Mouse (Mus musculus): ENCODE measurements at regions not wholly inside any gene's neighbourhood (a gene's known extent, or its start where the extent isn't known, plus 50 kb on each side); places are given as distances from the start of the nearest gene placed in this dataset.

DNA sequence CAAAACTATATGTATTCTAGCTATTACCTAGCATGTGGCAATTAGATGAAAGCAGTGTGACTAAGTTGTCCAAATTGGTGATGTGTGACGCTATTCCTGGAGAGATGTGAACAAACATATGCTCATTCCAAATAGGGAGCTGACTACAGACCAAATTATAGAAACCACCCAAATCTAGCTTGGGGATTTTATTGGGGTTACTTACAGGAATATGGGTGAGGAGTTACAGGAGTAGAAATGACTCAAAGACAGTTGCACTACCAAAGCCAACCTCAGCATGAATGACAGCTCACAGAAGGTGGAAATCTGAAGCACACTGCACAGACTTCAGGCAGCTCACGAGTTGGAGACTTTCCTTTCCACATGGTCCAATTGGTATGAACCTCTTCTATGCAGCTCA lies 326.5 kb upstream of the Sdr16c6 start:
- Histone ChIP-seq H3K4me3 (replicated peaks; ENCODE audit: extremely low read depth, low read depth, low read length) (no peak overlapping the region), H3K4me1 (ENCODE audit: control insufficient read depth, insufficient read depth, low read length) (no peaks in the 10 kb centered on the region)
- DNase-seq, result no peak
- WGBS, result 61% methylated on average over 2 of the region's 2 CpGs
- TF ChIP-seq POLR2A (IDR thresholded peaks at IDR 0.05; ENCODE audit: borderline replicate concordance, extremely low read depth, low read depth, low read length) (no peak), CTCF (IDR thresholded peaks at IDR 0.05; ENCODE audit: insufficient read depth, low read length) (no peak)

DNA sequence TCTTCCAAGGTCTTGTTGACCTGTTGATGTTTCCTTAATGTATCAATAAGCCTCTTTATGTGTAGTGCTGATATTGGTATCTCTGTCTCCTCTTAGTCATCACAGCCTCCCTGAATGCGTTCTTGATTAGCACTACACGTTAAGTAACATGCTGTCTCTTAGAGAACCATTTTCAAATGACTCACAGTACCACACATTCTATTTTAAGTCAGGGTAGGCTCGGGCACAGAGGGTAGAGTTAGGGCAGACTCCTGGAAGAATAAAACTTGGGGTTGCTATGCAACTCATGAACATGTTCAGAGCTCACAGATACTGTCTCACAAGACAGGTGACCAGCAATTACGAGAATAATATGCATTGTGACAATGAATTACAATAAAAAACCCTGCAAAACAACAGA lies 320.1 kb upstream of the Sdr16c6 start:
- TF ChIP-seq POLR2A (IDR thresholded peaks at IDR 0.05; ENCODE audit: borderline replicate concordance, extremely low read depth, low read depth, low read length) (no peak), CTCF (IDR thresholded peaks at IDR 0.05; ENCODE audit: insufficient read depth, low read length) (no peak)
- no peak for DNase-seq
- Histone ChIP-seq H3K4me3 (replicated peaks; ENCODE audit: extremely low read depth, low read depth, low read length) (no peak overlapping the region), H3K4me1 (ENCODE audit: control insufficient read depth, insufficient read depth, low read length) (no peaks in the 10 kb centered on the region)
- WGBS, result 69% methylated on average over 4 of the region's 4 CpGs

DNA sequence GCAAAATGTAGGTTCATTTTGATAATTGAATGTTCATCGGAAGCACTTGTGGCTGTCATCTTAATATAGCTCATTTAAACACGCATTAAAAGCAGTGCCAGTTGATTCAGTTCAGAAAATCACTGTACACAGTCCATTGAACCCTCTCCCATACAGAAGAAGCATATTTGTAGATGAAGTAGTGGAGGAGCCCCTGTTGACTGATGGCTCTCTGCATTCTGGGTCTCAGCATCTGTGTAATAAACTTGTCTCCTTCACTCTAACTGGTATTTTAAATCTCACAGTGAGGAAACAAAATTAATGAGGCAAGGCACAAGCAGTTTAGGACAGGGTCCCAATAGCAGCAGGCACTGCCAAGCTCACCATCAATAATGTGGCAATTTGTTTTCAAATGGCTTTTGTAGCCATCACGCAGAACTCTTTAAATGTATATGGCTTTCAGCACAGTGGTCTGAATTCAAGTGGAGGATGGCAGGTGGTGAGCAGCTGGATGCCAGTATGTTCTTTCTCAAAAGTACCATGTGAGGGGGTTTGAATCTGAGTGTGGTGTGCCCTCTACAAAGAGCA lies 302.8 kb upstream of the Sdr16c6 start:
- WGBS, result 89% methylated on average over 3 of the region's 3 CpGs

DNA sequence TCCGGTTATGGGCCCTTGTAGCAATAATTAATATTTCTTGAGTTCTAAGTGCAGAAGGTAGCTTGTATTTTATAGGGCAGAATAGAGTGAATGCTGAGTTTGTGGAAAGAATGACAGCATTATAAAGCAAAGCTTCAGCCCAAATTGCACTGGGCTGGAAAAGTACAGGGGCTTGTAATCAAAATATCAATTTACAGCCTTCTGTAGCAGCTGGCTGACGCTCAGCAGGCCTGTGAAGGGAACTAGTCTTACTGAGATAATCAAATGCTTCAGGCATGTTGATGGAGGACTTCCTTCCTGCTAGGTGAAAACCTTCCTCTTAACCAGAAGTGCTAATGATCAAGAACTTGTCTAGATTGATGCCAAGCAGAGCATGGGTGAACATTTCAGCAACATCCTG lies 257.9 kb upstream of the Sdr16c6 start:
- TF ChIP-seq CTCF (IDR thresholded peaks at IDR 0.05; ENCODE audit: insufficient read depth, low read length), result no peak
- no peak for TF ChIP-seq POLR2A (IDR thresholded peaks at IDR 0.05; ENCODE audit: borderline replicate concordance, extremely low read depth, low read depth, low read length)
- no peak overlapping the region for H3K4me3 ChIP-seq (replicated peaks; ENCODE audit: extremely low read depth, low read depth, low read length)
- H3K4me1 ChIP-seq (ENCODE audit: control insufficient read depth, insufficient read depth, low read length), result no peaks in the 10 kb centered on the region
- no peak for DNase-seq
- WGBS, result 59% methylated on average over 2 of the region's 2 CpGs

More for the DNA sequence above, 302.8 kb upstream of the Sdr16c6 start:
- no peak for DNase-seq
- TF ChIP-seq POLR2A (IDR thresholded peaks at IDR 0.05; ENCODE audit: borderline replicate concordance, extremely low read depth, low read depth, low read length) (no peak), CTCF (IDR thresholded peaks at IDR 0.05; ENCODE audit: insufficient read depth, low read length) (no peak)
- Histone ChIP-seq H3K4me1 (ENCODE audit: control insufficient read depth, insufficient read depth, low read length) (no peaks in the 10 kb centered on the region), H3K4me3 (replicated peaks; ENCODE audit: extremely low read depth, low read depth, low read length) (no peak overlapping the region)

DNA sequence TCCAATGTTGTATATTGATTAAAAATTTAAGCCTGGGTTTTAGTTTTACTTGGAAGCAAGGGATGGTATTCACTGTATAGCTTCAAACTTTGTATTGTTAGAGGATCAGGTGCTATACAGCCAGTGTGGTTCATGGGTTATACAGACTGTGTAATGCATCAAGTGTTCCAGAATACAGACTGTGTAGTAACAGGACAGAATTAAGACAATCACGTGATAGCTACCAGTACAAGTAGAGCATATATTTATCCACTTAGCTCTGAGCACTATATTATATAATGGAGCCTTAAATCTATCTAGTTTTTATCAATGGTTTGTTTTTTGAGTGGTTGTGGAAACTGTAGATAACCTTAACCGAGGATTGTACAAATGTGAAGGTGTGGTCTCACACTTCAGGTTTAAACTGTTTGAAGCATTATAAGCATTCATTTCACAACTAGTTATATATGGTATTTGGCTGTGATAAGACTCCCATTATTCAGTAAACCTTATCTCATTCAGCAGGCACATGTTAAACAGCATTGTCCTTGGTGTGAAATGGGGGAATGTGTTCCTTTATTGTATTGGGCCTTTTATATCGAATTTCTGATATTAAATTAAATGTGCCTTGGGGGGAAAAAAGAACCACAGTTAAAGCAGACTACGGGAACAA lies 256.3 kb upstream of the Sdr16c6 start:
- Histone ChIP-seq H3K4me3 (replicated peaks; ENCODE audit: extremely low read depth, low read depth, low read length) (no peak overlapping the region), H3K4me1 (ENCODE audit: control insufficient read depth, insufficient read depth, low read length) (no peaks in the 10 kb centered on the region)
- no peak for DNase-seq
- TF ChIP-seq CTCF (IDR thresholded peaks at IDR 0.05; ENCODE audit: insufficient read depth, low read length) (no peak), POLR2A (IDR thresholded peaks at IDR 0.05; ENCODE audit: borderline replicate concordance, extremely low read depth, low read depth, low read length) (no peak)
- 69% methylated on average over 4 of the region's 4 CpGs for WGBS

DNA sequence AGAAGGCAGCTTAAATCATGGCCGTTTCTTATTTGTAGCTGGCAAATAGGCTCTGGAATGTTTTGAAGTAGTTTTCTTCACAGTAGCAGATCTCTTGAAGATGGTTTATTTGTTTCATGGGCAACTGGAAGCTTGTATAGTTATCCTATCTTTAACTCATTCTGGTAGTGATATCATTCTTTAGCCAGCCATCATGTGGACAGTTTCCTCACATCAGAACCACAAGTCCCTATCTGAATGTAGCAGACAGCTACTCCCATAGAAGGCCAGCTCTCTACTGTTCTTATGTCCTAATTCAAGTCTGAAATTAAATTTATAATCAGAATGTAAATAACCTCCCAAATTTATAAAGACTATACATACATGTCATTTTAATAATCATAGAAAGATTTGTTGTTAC lies 253.8 kb upstream of the Sdr16c6 start:
- no peak overlapping the region for H3K4me3 ChIP-seq (replicated peaks; ENCODE audit: extremely low read depth, low read depth, low read length)
- TF ChIP-seq CTCF (IDR thresholded peaks at IDR 0.05; ENCODE audit: insufficient read depth, low read length) (no peak), POLR2A (IDR thresholded peaks at IDR 0.05; ENCODE audit: borderline replicate concordance, extremely low read depth, low read depth, low read length) (no peak)
- no peak for DNase-seq
- WGBS, result 79% methylated on average over 1 of the region's 1 CpGs
- no peaks in the 10 kb centered on the region for H3K4me1 ChIP-seq (ENCODE audit: control insufficient read depth, insufficient read depth, low read length)

DNA sequence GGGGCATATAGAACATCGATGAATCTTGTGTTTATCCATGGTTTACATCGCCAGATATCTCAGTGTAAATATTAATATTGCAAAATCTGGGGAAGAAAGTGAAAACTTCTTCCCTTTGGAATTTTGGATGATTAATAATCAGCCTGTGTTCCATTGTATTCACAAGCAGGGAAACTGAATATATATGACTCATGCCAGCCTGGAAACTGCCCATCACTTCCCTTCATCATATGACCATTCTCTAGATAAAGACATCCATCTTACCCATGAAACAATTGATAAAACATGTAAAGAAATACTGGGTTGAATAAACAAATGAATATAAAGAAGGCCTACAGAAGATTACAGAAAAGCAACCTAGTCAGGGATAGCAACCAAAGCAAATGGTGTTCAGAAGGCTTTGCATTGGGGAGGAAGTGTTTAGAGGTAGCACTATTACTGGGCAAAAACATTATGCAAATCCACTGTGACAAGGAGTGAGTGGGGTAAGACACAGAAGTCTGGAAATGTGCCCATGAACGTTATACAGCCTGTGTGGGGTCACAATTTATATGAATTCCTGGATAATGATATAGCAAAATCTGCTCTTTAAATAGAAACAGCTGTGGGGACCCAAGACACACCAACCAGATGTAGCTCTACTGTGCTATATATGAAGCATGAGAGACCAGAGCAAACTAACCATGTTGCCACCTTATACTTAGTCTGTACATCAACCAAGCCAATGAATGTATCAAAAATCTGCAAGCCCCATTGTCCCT lies 238.5 kb upstream of the Sdr16c6 start:
- H3K4me3 ChIP-seq (replicated peaks; ENCODE audit: extremely low read depth, low read depth, low read length), result no peak overlapping the region
- 52% methylated on average over 3 of the region's 3 CpGs for whole genome bisulfite sequencing
- no peaks in the 10 kb centered on the region for H3K4me1 ChIP-seq (ENCODE audit: control insufficient read depth, insufficient read depth, low read length)
- TF ChIP-seq POLR2A (IDR thresholded peaks at IDR 0.05; ENCODE audit: borderline replicate concordance, extremely low read depth, low read depth, low read length), result no peak
- no peak for TF ChIP-seq CTCF (IDR thresholded peaks at IDR 0.05; ENCODE audit: insufficient read depth, low read length)
- no peak for DNase-seq

DNA sequence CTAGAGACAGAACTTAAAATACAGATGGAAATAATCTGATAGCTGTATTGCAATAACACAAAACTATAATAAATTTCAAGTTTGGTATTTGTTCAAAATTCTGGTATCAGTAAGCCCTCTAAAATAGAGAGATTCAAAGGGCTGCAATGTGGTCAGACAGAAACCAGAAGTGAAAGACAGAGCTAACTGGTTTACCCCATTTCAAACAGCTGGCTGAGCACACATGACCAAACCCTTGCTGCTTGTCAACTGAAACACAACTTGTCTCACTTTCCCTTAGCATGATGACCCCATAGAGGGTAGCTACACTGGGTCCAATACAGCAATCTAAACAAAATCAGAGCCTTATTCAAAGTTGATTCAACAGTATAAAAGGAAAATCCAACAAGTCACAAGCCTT lies 234.2 kb upstream of the Sdr16c6 start:
- no peak for DNase-seq
- Histone ChIP-seq H3K4me1 (ENCODE audit: control insufficient read depth, insufficient read depth, low read length) (no peaks in the 10 kb centered on the region), H3K4me3 (replicated peaks; ENCODE audit: extremely low read depth, low read depth, low read length) (no peak overlapping the region)
- TF ChIP-seq POLR2A (IDR thresholded peaks at IDR 0.05; ENCODE audit: borderline replicate concordance, extremely low read depth, low read depth, low read length) (no peak), CTCF (IDR thresholded peaks at IDR 0.05; ENCODE audit: insufficient read depth, low read length) (no peak)

DNA sequence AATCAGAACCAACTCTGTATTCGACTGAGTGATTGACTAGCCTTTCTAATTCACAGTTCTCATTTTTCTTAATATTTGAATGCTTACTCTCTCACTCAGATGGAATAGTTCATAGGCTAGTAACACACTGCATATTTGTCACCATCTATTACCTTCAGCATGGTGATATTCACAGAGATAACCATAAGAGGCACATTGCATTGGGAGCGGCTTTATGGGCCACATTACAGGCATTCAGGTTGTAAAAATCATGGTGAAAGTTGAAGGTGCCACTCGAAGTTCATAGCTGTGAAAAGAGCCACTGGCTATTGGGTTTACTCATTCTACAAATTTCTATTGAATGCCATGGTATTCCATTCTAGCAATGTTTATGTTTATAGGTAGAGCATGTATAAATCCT lies 229.6 kb upstream of the Sdr16c6 start:
- H3K4me1 ChIP-seq (ENCODE audit: control insufficient read depth, insufficient read depth, low read length), result no peaks in the 10 kb centered on the region
- H3K4me3 ChIP-seq (replicated peaks; ENCODE audit: extremely low read depth, low read depth, low read length), result no peak overlapping the region
- 60% methylated on average over 3 of the region's 3 CpGs for WGBS
- no peak for DNase-seq
- TF ChIP-seq POLR2A (IDR thresholded peaks at IDR 0.05; ENCODE audit: borderline replicate concordance, extremely low read depth, low read depth, low read length) (no peak), CTCF (IDR thresholded peaks at IDR 0.05; ENCODE audit: insufficient read depth, low read length) (no peak)
